Mouse (Mus musculus) myocyte (in vitro differentiated cells): ENCODE measurements around the gene Rragd. TPM values are rescaled to one million over a fixed set of nuclear protein-coding genes. Genes with fewer than 3 reads are reported as not detected.

Source experiments
- H3K27me3 ChIP-seq: one replicate; pipeline ENCODE4 v1.6.1; 2011; ENCODE audit not compliant: control insufficient read depth, insufficient read depth, insufficient read length
- H3K36me3 ChIP-seq: one replicate; pipeline ENCODE4 v1.6.1; 2011; ENCODE audit not compliant: control insufficient read depth, insufficient read depth
- H3K4me2 ChIP-seq: one replicate; pipeline ENCODE4 v1.6.1; 2011; ENCODE audit warnings: low read depth, control low read depth
- H3K4me3 ChIP-seq: one replicate; pipeline ENCODE4 v1.5.1; 2011; ENCODE audit warnings: mild to moderate bottlenecking, control low read depth, moderate library complexity
- H3K79me2 ChIP-seq: one replicate; pipeline ENCODE4 v1.6.1; 2011; ENCODE audit not compliant: control insufficient read depth, insufficient read depth
- H3ac ChIP-seq: one replicate; pipeline ENCODE4 v1.6.1; 2011; ENCODE audit not compliant: control insufficient read depth, insufficient read length
- CEBPB ChIP-seq: IDR thresholded peaks from 2 replicates; pipeline ENCODE4 v1.6.1; 2011; ENCODE audit warnings: mild to moderate bottlenecking, moderate library complexity; ENCODE audit not compliant: poor library complexity, insufficient read depth, severe bottlenecking
- E2F4 ChIP-seq: IDR thresholded peaks from one replicate; pipeline ENCODE4 v1.6.1; 2011; ENCODE audit warnings: mild to moderate bottlenecking, control low read depth, moderate library complexity; ENCODE audit not compliant: insufficient read depth
- MAX ChIP-seq: IDR thresholded peaks from one replicate; pipeline ENCODE4 v1.6.1; 2011; ENCODE audit warnings: low read depth, mild to moderate bottlenecking, control low read depth
- MYOD1 ChIP-seq, 3 experiments: IDR thresholded peaks; one replicate each; pipeline ENCODE4 v1.6.1; 2011; ENCODE audit warnings: control low read depth in 2 of 3, low read depth in 2 of 3, mild to moderate bottlenecking in 2 of 3, moderate library complexity in 1 of 3; ENCODE audit not compliant: insufficient read length in 2 of 3, control insufficient read depth in 1 of 3
- MYOG ChIP-seq, 3 experiments: IDR thresholded peaks; one replicate each; pipeline ENCODE4 v1.6.1; 2011; ENCODE audit warnings: control low read depth in 2 of 3, low read depth in 2 of 3, mild to moderate bottlenecking in 2 of 3; ENCODE audit not compliant: insufficient read length in 2 of 3, control insufficient read depth in 1 of 3, insufficient read depth in 1 of 3
- POLR2A ChIP-seq: IDR thresholded peaks from one replicate; pipeline ENCODE4 v1.6.1; 2011; ENCODE audit warnings: low read depth, mild to moderate bottlenecking, control low read depth, moderate library complexity; ENCODE audit not compliant: insufficient read length
- POLR2AphosphoS2 ChIP-seq: IDR thresholded peaks from one replicate; pipeline ENCODE4 v1.6.1; 2011; ENCODE audit warnings: low read depth, control low read depth; ENCODE audit not compliant: insufficient read length
- REST ChIP-seq: IDR thresholded peaks from one replicate; pipeline ENCODE4 v1.6.1; 2011; ENCODE audit warnings: mild to moderate bottlenecking, control low read depth, moderate library complexity; ENCODE audit not compliant: insufficient read depth, insufficient read length
- SRF ChIP-seq: IDR thresholded peaks from one replicate; pipeline ENCODE4 v1.6.1; 2011; ENCODE audit warnings: low read depth; ENCODE audit not compliant: control insufficient read depth, insufficient read length
- TCF12 ChIP-seq: IDR thresholded peaks from one replicate; pipeline ENCODE4 v1.6.1; 2011; ENCODE audit warnings: mild to moderate bottlenecking, control low read depth; ENCODE audit not compliant: poor library complexity, insufficient read depth, severe bottlenecking
- TCF3 ChIP-seq: IDR thresholded peaks from one replicate; pipeline ENCODE4 v1.6.1; 2011; ENCODE audit warnings: low read depth, control low read depth; ENCODE audit not compliant: insufficient read length
- USF1 ChIP-seq: IDR thresholded peaks from one replicate; pipeline ENCODE4 v1.6.1; 2011; ENCODE audit warnings: low read depth, mild to moderate bottlenecking, control low read depth, moderate library complexity
- polyA plus RNA-seq: library from polyadenylated mRNA; unstranded; fragments of >200 nt; fragmentation: generic; extraction: Trizol; gene quantifications from one replicate; pipeline ENCODE4 v1.2.1, GENCODE M21; 2012; ENCODE audit warnings: missing spikeins

The Rragd gene
- polyA plus RNA-seq, 1 experiment, result 7.9 TPM

DNA sequence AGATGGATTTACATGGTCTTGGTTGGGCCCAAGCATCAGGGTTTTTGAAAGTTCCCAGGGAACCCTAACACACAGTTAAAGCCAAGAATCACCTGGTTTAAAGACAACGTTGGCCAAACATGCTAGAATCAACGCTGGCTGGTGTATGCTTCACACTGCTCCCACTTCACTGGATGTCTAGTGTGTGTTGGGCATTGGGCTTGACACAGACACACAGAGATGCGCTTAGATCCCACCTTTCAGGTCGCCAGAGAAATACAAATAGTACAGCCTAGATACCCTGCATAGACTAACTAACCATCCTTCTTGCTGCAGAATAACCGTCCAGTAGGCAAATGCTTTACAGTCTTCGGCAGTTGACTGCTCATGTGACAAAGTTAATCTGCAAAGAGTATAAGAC lies 87.5 kb downstream of the Rragd start:
- Histone ChIP-seq H3K27me3 (no peaks in the 10 kb centered on the region), H3K79me2 (no peaks in the 10 kb centered on the region), H3ac (no peak overlapping the region), H3K36me3 (no peaks in the 10 kb centered on the region), H3K4me2 (no peak overlapping the region), H3K4me3 (no peak overlapping the region)
- TF ChIP-seq MYOD1 (IDR thresholded peaks at IDR 0.05; ENCODE audit: control insufficient read depth in 1 of 3, insufficient read length in 2 of 3, low read depth in 2 of 3) (no peak), MYOG (IDR thresholded peaks at IDR 0.05; ENCODE audit: control insufficient read depth in 1 of 3, insufficient read depth in 1 of 3, insufficient read length in 2 of 3, low read depth in 2 of 3) (no peak), POLR2A (no peak), E2F4 (no peak), REST (no peak), SRF (no peak), TCF3 (no peak), TCF12 (no peak), POLR2AphosphoS2 (no peak), MAX (no peak), CEBPB (no peak)

DNA sequence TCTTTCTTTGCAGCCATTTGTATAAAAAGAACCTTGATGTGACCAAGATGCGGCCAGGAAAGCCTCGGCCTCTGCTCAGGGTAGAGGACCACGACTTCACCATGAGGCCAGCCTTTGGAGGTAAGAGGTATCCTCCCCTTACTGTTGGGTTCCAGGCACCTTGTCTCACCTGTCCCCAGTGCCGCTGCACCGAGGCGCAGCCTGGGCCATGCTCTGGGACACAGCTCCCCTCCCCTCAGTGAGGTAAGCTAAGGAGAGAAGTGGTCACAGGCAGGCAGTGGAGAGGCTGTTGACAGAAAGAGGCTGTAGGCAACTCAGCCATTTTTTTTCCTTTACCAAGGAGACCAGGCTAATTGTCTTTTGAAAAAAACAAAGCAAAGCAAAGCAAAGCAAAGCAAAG lies 88.5 kb downstream of the Rragd start:
- H3K4me2 ChIP-seq, result no peak overlapping the region
- H3ac ChIP-seq, result no peak overlapping the region
- H3K27me3 ChIP-seq, result no peaks in the 10 kb centered on the region
- TF ChIP-seq MYOG (IDR thresholded peaks at IDR 0.05; ENCODE audit: control insufficient read depth in 1 of 3, insufficient read depth in 1 of 3, insufficient read length in 2 of 3, low read depth in 2 of 3), result no peak
- no peak for TF ChIP-seq REST
- no peak for TF ChIP-seq TCF12
- TF ChIP-seq E2F4, result no peak
- TF ChIP-seq USF1, result no peak
- no peaks in the 10 kb centered on the region for H3K36me3 ChIP-seq
- H3K79me2 ChIP-seq, result no peaks in the 10 kb centered on the region
- no peak overlapping the region for H3K4me3 ChIP-seq

Other genes starting within 250 kb of the Rragd start
- gene Lyrm2, start 182.8 kb upstream of the Rragd start, polyA plus RNA-seq, result 37.0 TPM
- gene Ankrd6, start 32.2 kb upstream of the Rragd start, polyA plus RNA-seq, result 0.31 TPM
- 31.4 TPM for gene Ube2j1, start 48.4 kb downstream of the Rragd start, polyA plus RNA-seq
- gene Gabrr2, start 80.0 kb downstream of the Rragd start, polyA plus RNA-seq, result 0.48 TPM
- gene Gabrr1, start 149.5 kb downstream of the Rragd start, polyA plus RNA-seq, result not detected
- gene Pm20d2, start 206.7 kb downstream of the Rragd start, polyA plus RNA-seq, result not detected
- not detected for gene Srsf12, start 226.0 kb downstream of the Rragd start, polyA plus RNA-seq